Mouse (Mus musculus) testis, adult 2 months (tissue): ENCODE results near the gene Cnksr1. TPM values are rescaled to one million over a fixed set of nuclear protein-coding genes. Genes with fewer than 3 reads are reported as not detected.

Experiments used
- H3K27ac ChIP-seq: fragments of 200-500 bp; 2 replicates; pipeline ENCODE4 v1.5.1; 2012; ENCODE audit warnings: low read depth, low read length; ENCODE audit not compliant: control insufficient read depth, insufficient read depth
- H3K27me3 ChIP-seq: fragments of 200-500 bp; 2 replicates; pipeline ENCODE4 v1.6.1; 2012; ENCODE audit warnings: mild to moderate bottlenecking, low read length, moderate library complexity; ENCODE audit not compliant: control insufficient read depth, insufficient read depth
- H3K36me3 ChIP-seq: fragments of 200-500 bp; 2 replicates; pipeline ENCODE4 v1.6.1; 2012; ENCODE audit warnings: mild to moderate bottlenecking, low read length; ENCODE audit not compliant: control insufficient read depth, insufficient read depth
- H3K4me1 ChIP-seq: fragments of 200-500 bp; 2 replicates; pipeline ENCODE4 v1.6.1; 2012; ENCODE audit warnings: low read length; ENCODE audit not compliant: control insufficient read depth, insufficient read depth
- H3K4me3 ChIP-seq: fragments of 200-500 bp; 2 replicates; pipeline ENCODE4 v1.5.1; 2012; ENCODE audit warnings: low read depth, mild to moderate bottlenecking, low read length, moderate library complexity, mixed read lengths; ENCODE audit not compliant: control insufficient read depth
- CTCF ChIP-seq: fragments of 200-500 bp; IDR thresholded peaks from 2 replicates; pipeline ENCODE4 v1.5.1; 2012; ENCODE audit warnings: low read depth, mild to moderate bottlenecking, inconsistent platforms, low read length, moderate library complexity; ENCODE audit not compliant: control insufficient read depth, insufficient read depth, insufficient replicate concordance
- POLR2A ChIP-seq: fragments of 200-500 bp; IDR thresholded peaks from 2 replicates; pipeline ENCODE4 v1.6.1; 2012; ENCODE audit warnings: low read depth, mild to moderate bottlenecking, inconsistent platforms, low read length, moderate library complexity; ENCODE audit not compliant: control insufficient read depth
- polyA plus RNA-seq: library from polyadenylated mRNA; depleted of rRNA; stranded (reverse); fragments of >200 nt; gene quantifications from 2 replicates; pipeline ENCODE4 v1.2.3, GENCODE M21; 2012

Gene Cnksr1
- polyA plus RNA-seq, 1 experiment, result 0.88 TPM

- H3K36me3 ChIP-seq, result no peaks in the 10 kb centered on the region
- H3K27ac ChIP-seq, result no peak within 1 kb of the TSS
- H3K4me1 ChIP-seq, result peaks cover 19% of the 10 kb centered on the region
- no peaks in the 10 kb centered on the region for H3K27me3 ChIP-seq
- TF ChIP-seq POLR2A, result no peak
- no peak for TF ChIP-seq CTCF
- H3K4me3 ChIP-seq, result no peak within 1 kb of the TSS
Measured at GRCm38 (mm10) chr4:134243516-134244250, 5.5 kb upstream of the Cnksr1 start, which contains the start of gene E130218I03Rik. E130218I03Rik (plus strand) TSS chr4:134243662.

DNA sequence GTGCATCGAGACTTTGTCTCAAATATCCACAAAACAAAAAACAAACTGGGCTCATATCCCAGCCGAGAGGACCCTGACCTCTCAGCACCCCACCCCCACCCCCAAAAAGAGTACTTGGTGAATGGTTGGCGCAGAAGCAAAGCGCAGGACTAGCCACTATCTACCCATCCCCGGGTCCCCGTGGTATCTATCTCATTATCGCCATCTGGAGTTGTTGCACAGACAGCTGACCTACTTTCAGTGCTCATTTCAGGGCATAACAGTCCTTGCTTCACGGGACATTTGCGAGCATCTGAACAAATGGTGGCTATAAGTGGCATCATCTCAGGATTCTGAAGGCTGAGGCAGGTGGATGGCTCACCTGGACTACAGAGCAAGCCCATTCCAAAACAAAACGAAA lies 487 bp upstream of the Cnksr1 start:
- H3K27ac ChIP-seq, result no peak overlapping the region
- no peak for TF ChIP-seq POLR2A
- TF ChIP-seq CTCF, result no peak
- H3K36me3 ChIP-seq, result no peaks in the 10 kb centered on the region
- H3K27me3 ChIP-seq, result no peaks in the 10 kb centered on the region
- H3K4me3 ChIP-seq, result no peak overlapping the region
- H3K4me1 ChIP-seq, result peaks cover 11% of the 10 kb centered on the region

- Histone ChIP-seq H3K36me3 (no peaks in the 10 kb centered on the region), H3K27me3 (no peaks in the 10 kb centered on the region), H3K4me1 (peaks cover 11% of the 10 kb centered on the region), H3K27ac (no peak overlapping the region), H3K4me3 (peak overlapping the region; percentile 4; the same call in 1 of the 2 replicates)
- TF ChIP-seq CTCF (no peak), POLR2A (no peak)
Measured at GRCm38 (mm10) chr4:134237582-134238278, 469 bp downstream of the Cnksr1 start.

DNA sequence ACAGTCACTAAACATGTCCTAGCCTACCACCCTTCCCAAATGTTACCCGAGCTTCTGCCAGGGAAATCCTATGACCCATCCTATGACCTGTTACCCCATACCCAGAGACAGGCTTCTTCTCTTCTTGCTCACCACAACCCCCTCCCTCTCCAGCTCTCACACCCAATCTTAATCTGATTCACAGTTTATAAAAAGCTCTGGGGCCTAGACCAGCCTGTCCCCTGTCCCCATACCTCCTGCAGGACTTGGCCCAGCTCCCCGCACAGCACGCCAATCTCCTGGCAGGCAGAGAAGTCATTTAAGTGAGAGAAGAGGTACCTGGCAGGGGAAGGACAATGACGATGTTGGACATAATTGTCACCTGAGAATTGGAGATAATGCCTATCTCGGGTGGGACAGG lies 3.3 kb downstream of the Cnksr1 start:
- no peaks in the 10 kb centered on the region for H3K27me3 ChIP-seq
- no peak overlapping the region for H3K4me3 ChIP-seq
- TF ChIP-seq CTCF, result no peak
- no peak for TF ChIP-seq POLR2A
- H3K27ac ChIP-seq, result no peak overlapping the region
- H3K4me1 ChIP-seq, result peaks cover 11% of the 10 kb centered on the region
- H3K36me3 ChIP-seq, result no peaks in the 10 kb centered on the region

- TF ChIP-seq POLR2A (no peak), CTCF (no peak)
- H3K4me1 ChIP-seq, result no peaks in the 10 kb centered on the region; the same call in 1 of the 2 replicates
- H3K27me3 ChIP-seq, result no peaks in the 10 kb centered on the region
- H3K4me3 ChIP-seq, result no peak overlapping the region
- H3K36me3 ChIP-seq, result no peaks in the 10 kb centered on the region
- H3K27ac ChIP-seq, result no peak overlapping the region
Measured at GRCm38 (mm10) chr4:134230431-134230830, 7.8 kb downstream of the Cnksr1 start.

GRCm38 (mm10) chr4:134227194-134227593 lies 11.0 kb downstream of the Cnksr1 start, which contains the start of gene Catsper4:
Catsper4 (minus strand) TSS chr4:134227383.
- Histone ChIP-seq H3K4me1 (no peaks in the 10 kb centered on the region; the same call in 1 of the 2 replicates), H3K4me3 (peak within 1 kb of the TSS; percentile 86), H3K36me3 (no peaks in the 10 kb centered on the region), H3K27ac (peak within 1 kb of the TSS; percentile 15), H3K27me3 (no peaks in the 10 kb centered on the region)
- TF ChIP-seq POLR2A (peak; percentile 69; the same call in 1 of the 2 replicates), CTCF (peak; percentile 4; the same call in 1 of the 2 replicates)
